Mouse (Mus musculus) kidney, embryonic 16.5 days (tissue): ENCODE measurements around the gene Dok7. TPM values are rescaled to one million over a fixed set of nuclear protein-coding genes. Genes with fewer than 3 reads are reported as not detected.

ENCODE experiments used
- ATAC-seq: fragments of 200-750 bp; cut with Nextera tagmentation; 2 replicates; pipeline ENCODE4 v1.8.0; 2017; ENCODE audit warnings: moderate TSS enrichment; ENCODE audit not compliant: low FRiP score, low TSS enrichment
- H3K27ac ChIP-seq: fragments of 300-500 bp; sonication (generic); 2 replicates; pipeline ENCODE4 v1.5.1; 2014; ENCODE audit warnings: low read length
- H3K27me3 ChIP-seq: fragments of 300-500 bp; sonication (generic); 2 replicates; pipeline ENCODE4 v1.6.1; 2014; ENCODE audit warnings: low read length, control low read depth, mixed read lengths; ENCODE audit not compliant: insufficient read depth
- H3K36me3 ChIP-seq: fragments of 300-500 bp; sonication (generic); 2 replicates; pipeline ENCODE4 v1.6.1; 2014; ENCODE audit warnings: low read length, control low read depth, mixed read lengths; ENCODE audit not compliant: insufficient read depth
- H3K4me1 ChIP-seq: fragments of 300-500 bp; sonication (generic); 2 replicates; pipeline ENCODE4 v1.6.1; 2014; ENCODE audit warnings: low read length, control low read depth, mixed read lengths; ENCODE audit not compliant: insufficient read depth
- H3K4me2 ChIP-seq: fragments of 300-500 bp; sonication (generic); replicated peaks from 2 replicates; pipeline ENCODE4 v1.6.1; 2014; ENCODE audit warnings: low read depth, low read length
- H3K4me3 ChIP-seq: fragments of 300-500 bp; sonication (generic); 2 replicates; pipeline ENCODE4 v1.5.1; 2014; ENCODE audit warnings: mild to moderate bottlenecking, low read length
- H3K9ac ChIP-seq: fragments of 300-500 bp; sonication (generic); replicated peaks from 2 replicates; pipeline ENCODE4 v1.6.1; 2014; ENCODE audit warnings: low read length
- H3K9me3 ChIP-seq: fragments of 300-500 bp; sonication (generic); 2 replicates; pipeline ENCODE4 v1.6.1; 2016; ENCODE audit warnings: low read length, control low read depth
- WGBS: fragments of 180-500 bp; shearing (Covaris S2); extraction: QIAGEN DNeasy Blood & Tissue Kit; methylation state at CpG from one replicate; pipeline ENCODE4 v1.1.7; 2014; 5-methylcytosine and 5-hydroxymethylcytosine counted together
- polyA plus RNA-seq: library from polyadenylated mRNA; unstranded; fragments of >200 nt; fragmentation: Nextera tagmentation; extraction: Ambion mirVana; gene quantifications from 2 replicates; pipeline ENCODE4 v1.2.1, GENCODE M21; 2015

Dok7 gene
- 1.0 and 1.3 TPM in 2 replicates for polyA plus RNA-seq

DNA sequence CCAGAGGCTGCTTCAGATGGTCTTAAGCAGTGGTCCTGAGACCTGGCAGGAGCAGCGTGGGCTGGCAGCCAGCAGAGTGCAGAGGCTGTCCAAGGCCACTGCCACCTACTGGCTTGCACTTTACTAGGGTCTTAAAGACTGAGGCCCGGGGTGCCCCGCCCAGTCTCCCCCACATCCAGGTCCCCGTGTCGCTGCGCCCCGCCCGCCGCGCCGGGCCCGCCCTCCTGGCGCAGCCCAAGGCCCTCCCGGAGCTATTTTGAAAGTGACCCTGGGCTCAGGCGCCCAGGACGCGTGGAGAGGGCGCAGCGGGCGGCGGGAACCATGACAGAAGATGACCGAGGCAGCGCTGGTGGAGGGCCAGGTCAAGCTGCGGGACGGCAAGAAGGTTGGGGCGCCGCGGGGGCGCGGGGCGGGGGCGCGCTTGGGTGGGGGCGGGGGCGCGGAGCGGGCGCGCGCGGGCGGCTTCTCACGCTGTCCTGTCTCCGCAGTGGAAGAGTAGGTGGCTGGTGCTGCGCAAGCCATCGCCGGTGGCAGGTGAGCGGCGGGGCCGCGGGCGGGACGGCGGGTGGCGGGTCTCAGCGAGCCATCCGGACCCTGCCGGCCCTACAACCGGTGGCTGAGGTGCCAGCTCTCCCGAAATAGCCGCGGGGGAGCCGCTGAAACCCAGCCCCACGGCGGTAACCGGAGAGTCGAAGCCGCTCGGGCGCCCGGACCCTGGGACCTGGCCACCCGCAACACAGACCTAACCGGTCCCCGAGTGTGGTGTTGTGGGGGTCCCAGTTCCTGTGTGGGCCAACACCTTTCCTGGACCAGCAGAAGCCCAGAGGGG lies at the start of gene Dok7:
Gene Dok7, plus strand, starts transcription at position 163 of the 829 bp plus-strand sequence.
- H3K36me3 ChIP-seq, result no peaks in the 10 kb centered on the region
- under 1% methylated on average over 55 of the region's 74 CpGs for WGBS
- peak; percentile 75 for ATAC-seq
- H3K4me1 ChIP-seq, result peaks cover 9% of the 10 kb centered on the region; the same call in 1 of the 2 replicates
- H3K27ac ChIP-seq, result no peak within 1 kb of the TSS
- peak within 1 kb of the TSS; percentile 97 for H3K4me2 ChIP-seq
- no peaks in the 10 kb centered on the region for H3K9me3 ChIP-seq
- peak within 1 kb of the TSS; percentile 56 for H3K4me3 ChIP-seq
- H3K9ac ChIP-seq, result peak within 1 kb of the TSS; percentile 63
- H3K27me3 ChIP-seq, result peaks cover 16% of the 10 kb centered on the region

DNA sequence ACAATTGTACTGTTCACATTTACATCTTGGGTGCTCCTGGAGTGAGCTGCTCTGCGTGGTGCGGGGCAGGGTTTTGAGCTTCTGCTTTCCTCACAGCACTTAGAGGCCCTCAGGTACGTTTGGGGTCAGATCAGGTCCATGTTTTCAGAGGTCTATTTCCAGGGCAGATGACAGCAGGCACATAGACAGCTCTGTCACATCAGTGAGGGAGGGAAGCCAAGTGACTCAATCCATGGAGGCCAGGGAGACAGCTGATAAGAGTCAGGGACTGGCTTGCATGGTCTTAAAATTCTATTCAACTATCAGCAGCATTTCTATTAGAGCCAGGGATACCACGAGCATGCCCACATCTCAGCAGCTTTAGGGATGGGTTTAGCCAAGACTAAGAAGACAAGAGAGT lies 47.4 kb upstream of the Dok7 start:
- Histone ChIP-seq H3K9me3 (no peaks in the 10 kb centered on the region), H3K36me3 (no peaks in the 10 kb centered on the region), H3K9ac (no peak overlapping the region), H3K4me2 (no peak overlapping the region), H3K27ac (no peak overlapping the region), H3K27me3 (no peaks in the 10 kb centered on the region), H3K4me1 (peaks cover 6% of the 10 kb centered on the region), H3K4me3 (no peak overlapping the region)
- 95% methylated on average over 4 of the region's 4 CpGs for WGBS
- ATAC-seq, result no peak

DNA sequence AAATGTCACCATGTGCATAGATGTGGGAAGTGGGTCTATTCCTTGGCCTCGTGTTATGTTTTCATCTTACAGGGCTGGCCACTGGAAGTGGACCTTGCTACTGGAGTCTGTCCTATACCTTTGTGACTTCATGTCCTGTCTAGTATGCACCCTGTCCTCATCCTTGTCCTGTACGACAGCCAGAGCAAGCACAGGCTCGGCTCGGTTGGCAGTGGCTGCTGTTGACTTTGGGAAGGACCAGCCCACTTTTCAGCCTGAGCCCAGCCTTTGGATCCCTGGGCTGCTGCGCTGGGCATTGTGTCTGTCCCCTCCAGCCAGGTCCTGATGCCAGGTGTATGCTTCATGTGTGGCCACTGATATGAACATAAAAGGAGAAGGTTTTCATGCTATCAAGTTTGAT lies 45.9 kb upstream of the Dok7 start:
- 68% methylated on average over 5 of the region's 5 CpGs for WGBS
- ATAC-seq, result no peak
- no peaks in the 10 kb centered on the region for H3K27me3 ChIP-seq

DNA sequence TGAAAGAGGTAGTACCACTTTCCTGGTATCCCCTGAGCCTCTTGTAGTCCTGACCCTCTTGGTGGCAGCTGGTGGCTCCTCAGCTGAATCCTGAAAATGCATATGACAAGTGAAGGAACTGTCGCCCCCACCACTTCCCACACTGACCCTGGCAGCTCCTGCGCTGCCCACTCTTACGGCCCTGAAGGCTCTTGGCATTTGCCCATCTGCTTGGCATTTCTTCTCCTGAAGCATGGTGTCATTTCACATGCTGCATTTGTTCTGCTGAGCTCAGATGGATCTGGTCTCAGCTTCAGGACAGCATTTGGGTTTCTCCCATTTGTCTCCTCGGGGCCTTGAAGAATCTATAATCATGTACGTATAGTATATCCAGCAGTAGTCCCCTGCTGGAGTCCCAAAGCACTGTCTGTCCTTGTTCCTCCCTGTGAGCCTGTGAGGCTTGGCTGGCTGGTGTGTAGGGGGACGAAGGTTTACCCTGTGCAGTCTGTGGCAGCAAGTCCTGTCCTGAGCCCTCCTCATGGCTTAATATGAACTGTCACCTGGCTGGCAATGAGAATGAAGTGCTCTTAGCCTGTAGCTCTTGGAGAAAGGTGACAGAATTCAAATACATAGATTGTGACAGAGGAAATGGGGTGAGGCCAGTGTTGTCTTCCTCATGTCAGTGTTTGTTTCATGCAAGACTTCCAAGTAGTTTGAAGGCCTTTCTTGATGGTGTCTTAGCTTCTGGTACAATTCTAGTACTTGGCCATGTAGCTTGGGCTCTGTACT lies 45.2 kb upstream of the Dok7 start:
- H3K9ac ChIP-seq, result no peak overlapping the region
- WGBS, result 94% methylated on average over 6 of the region's 6 CpGs
- H3K36me3 ChIP-seq, result no peaks in the 10 kb centered on the region
- H3K27ac ChIP-seq, result no peak overlapping the region
- no peaks in the 10 kb centered on the region for H3K4me1 ChIP-seq
- H3K4me2 ChIP-seq, result no peak overlapping the region
- no peaks in the 10 kb centered on the region for H3K27me3 ChIP-seq
- no peaks in the 10 kb centered on the region for H3K9me3 ChIP-seq
- no peak for ATAC-seq
- H3K4me3 ChIP-seq, result no peak overlapping the region

More for the DNA sequence above, 45.9 kb upstream of the Dok7 start:
- Histone ChIP-seq H3K27ac (no peak overlapping the region), H3K4me3 (no peak overlapping the region), H3K9me3 (no peaks in the 10 kb centered on the region), H3K4me2 (no peak overlapping the region), H3K4me1 (no peaks in the 10 kb centered on the region), H3K9ac (no peak overlapping the region), H3K36me3 (no peaks in the 10 kb centered on the region)

DNA sequence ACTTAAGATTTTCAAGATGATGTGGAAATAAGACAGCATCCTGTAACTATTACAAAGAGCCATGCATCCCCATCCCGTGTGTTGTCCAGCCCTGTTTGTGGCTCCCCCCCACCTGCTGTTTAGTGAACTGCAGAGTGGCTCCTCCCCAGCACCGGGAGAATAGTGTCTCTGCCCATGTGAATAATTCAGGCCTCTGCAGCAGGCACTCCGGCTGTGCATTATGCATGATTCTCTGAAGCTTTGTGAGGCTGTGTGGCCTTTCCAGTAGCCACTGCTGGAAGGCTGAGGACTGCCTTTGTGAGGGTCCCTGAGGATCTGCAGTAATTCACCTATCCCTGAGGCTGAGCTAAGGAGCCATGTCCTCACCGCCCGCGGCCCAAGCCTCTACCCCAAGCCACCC lies 42.5 kb upstream of the Dok7 start:
- ATAC-seq, result no peak
- 73% methylated on average over 6 of the region's 6 CpGs for whole genome bisulfite sequencing
- H3K9ac ChIP-seq, result no peak overlapping the region
- no peak overlapping the region for H3K4me2 ChIP-seq
- no peaks in the 10 kb centered on the region for H3K36me3 ChIP-seq
- H3K9me3 ChIP-seq, result no peaks in the 10 kb centered on the region
- no peaks in the 10 kb centered on the region for H3K4me1 ChIP-seq
- H3K27ac ChIP-seq, result no peak overlapping the region
- H3K27me3 ChIP-seq, result no peaks in the 10 kb centered on the region
- no peak overlapping the region for H3K4me3 ChIP-seq

DNA sequence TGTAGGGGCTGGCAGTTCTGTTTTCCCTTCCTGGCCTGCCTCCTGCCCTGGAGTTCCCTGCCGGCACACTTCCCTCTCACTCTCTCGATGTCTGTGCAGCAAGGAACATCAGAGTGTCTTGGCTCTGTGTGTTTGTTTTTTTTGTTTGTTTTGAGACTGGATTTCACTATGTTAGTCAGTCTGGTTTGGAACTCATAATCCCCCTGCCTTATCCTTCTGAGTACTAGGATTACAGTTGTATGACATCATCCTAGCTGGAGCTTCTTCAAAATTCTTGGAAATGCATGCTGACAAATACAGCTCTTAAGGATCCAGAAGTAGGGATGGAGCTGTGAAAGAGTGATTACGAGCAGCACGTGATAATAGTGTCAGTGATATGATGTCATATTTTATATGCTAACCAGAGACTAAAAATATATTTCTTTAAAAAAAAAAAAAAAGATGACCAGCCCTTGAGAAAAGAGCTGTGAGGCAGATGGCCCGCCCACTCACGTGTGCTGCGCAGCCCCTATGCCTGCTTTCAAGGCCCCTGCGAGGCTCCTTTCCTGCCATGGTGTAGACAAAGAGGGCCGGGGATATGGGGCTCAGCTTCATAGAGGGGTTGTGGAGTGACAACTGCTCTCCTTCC lies 36.8 kb upstream of the Dok7 start:
- 81% methylated on average over 9 of the region's 9 CpGs for WGBS
- H3K27ac ChIP-seq, result no peak overlapping the region
- H3K9me3 ChIP-seq, result no peaks in the 10 kb centered on the region
- no peaks in the 10 kb centered on the region for H3K4me1 ChIP-seq
- no peak overlapping the region for H3K9ac ChIP-seq
- H3K4me3 ChIP-seq, result no peak overlapping the region
- peaks cover 14% of the 10 kb centered on the region; the same call in 1 of the 2 replicates for H3K36me3 ChIP-seq
- no peaks in the 10 kb centered on the region for H3K27me3 ChIP-seq
- no peak overlapping the region for H3K4me2 ChIP-seq
- ATAC-seq, result no peak

DNA sequence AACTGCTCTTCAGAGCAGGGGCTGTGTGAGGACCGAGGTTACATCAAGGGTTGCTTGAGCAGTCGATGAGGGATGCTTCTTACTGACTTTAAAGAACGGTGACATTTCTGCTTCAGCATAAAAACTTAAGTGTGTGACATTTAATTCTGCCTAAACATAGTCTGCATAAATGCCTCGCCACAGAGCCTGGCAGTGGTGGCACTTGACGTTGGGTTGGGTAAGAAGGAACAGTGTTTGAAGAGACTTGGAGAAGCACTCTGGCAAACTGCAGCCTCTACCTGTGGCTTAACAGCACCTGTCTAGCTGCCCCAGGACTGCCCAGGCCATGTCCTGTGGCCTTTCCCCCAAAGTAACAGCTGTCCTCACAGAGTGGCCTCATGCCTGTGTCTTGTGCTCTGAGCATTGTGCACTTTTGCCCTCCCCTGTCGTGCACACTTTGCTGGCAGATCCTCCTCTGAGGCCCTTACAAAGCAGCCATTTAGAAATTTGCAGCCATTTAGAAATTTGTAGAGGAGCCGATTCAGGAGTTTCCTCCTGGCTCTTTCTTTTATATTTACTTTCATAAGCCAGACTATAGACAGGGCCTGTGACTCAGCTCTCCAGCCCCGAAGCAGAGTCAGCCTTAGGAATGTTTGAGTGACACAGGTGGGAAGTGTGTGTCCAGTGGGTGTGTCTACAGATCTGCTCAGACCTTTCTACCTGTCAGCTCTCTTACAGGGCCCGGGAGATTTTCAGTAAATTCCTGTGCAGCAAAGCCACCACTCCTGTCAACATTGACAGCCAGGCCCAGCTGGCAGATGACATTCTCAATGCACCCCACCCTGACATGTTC lies 35.9 kb upstream of the Dok7 start:
- no peaks in the 10 kb centered on the region for H3K27me3 ChIP-seq
- no peak for ATAC-seq
- no peak overlapping the region for H3K4me2 ChIP-seq
- H3K4me1 ChIP-seq, result no peaks in the 10 kb centered on the region
- H3K4me3 ChIP-seq, result no peak overlapping the region
- H3K9ac ChIP-seq, result no peak overlapping the region
- H3K36me3 ChIP-seq, result peaks cover 15% of the 10 kb centered on the region
- no peaks in the 10 kb centered on the region for H3K9me3 ChIP-seq
- WGBS, result 85% methylated on average over 9 of the region's 9 CpGs
- no peak overlapping the region for H3K27ac ChIP-seq

DNA sequence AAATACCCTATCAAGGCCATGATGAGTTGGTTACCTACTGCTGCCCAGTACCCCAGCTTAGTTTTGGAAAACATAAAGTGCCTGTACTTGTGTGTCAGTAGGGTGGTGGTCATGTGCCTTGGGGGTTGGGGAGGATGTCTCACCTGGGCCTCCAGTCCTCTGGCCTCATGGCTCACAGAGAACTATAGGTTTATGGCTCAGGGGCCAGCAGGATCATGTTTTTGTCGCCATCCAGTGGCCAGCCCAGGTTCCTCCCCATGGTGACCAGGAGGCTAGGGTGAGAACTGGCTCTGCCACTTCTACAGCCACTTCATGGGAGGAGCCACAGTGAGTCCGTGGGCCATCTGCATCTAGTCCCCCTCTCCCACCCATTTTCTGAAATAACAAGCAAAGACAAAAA lies 31.6 kb upstream of the Dok7 start:
- Histone ChIP-seq H3K36me3 (peaks cover 49% of the 10 kb centered on the region), H3K4me3 (no peak overlapping the region), H3K9me3 (no peaks in the 10 kb centered on the region), H3K4me1 (no peaks in the 10 kb centered on the region), H3K27me3 (no peaks in the 10 kb centered on the region), H3K9ac (no peak overlapping the region), H3K27ac (no peak overlapping the region), H3K4me2 (no peak overlapping the region)
- 0 out of 2 replicates have a peak, but pooled peaks have one; percentile 42 for ATAC-seq
- WGBS, result 11% methylated on average over 2 of the region's 2 CpGs

DNA sequence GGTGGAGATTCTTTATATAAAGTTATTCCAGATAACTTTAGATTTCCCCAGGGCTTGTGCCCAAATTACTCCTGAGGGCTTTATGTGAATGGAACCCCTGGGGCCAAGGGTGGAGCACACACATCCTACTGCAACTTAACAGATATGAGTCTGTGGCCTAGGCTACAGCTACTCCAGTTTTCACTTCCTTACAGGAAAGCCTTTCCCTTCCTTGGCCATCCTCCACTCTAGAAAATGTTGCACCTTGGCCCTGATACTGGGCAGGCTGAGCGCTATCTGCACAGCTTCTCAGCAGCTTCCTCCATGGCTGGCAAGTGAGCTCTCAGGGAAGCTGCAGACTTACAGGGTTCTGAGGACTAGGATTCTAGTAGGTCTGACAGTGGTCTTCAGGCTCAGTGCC lies 27.3 kb upstream of the Dok7 start:
- H3K4me1 ChIP-seq, result no peaks in the 10 kb centered on the region
- no peak for ATAC-seq
- H3K36me3 ChIP-seq, result peaks cover 47% of the 10 kb centered on the region
- H3K4me3 ChIP-seq, result no peak overlapping the region
- no peaks in the 10 kb centered on the region for H3K9me3 ChIP-seq
- H3K27me3 ChIP-seq, result no peaks in the 10 kb centered on the region
- H3K9ac ChIP-seq, result no peak overlapping the region
- H3K27ac ChIP-seq, result no peak overlapping the region
- 100% methylated on average over 1 of the region's 1 CpGs for WGBS
- H3K4me2 ChIP-seq, result no peak overlapping the region
